Mouse (Mus musculus) lung, postnatal 0 days (tissue): ENCODE data around the gene Bhlhe41. TPM values are rescaled to one million over a fixed set of nuclear protein-coding genes. Genes with fewer than 3 reads are reported as not detected.

Source experiments
- ATAC-seq: fragments of 200-750 bp; cut with Nextera tagmentation; 2 replicates; pipeline ENCODE4 v1.8.0; 2017; ENCODE audit warnings: moderate library complexity
- DNase-seq: peaks from one replicate; pipeline ENCODE4 v3.0.0-alpha.2; 2016; ENCODE audit warnings: low spot score
- H3K27ac ChIP-seq: fragments of 300-500 bp; sonication (generic); 2 replicates; pipeline ENCODE4 v1.5.1; 2014; ENCODE audit warnings: antibody characterized with exemption, mild to moderate bottlenecking, low read length, mixed read lengths
- H3K27me3 ChIP-seq: fragments of 300-500 bp; sonication (generic); replicated peaks from 2 replicates; pipeline ENCODE4 v1.6.1; 2014; ENCODE audit warnings: low read length, mixed read lengths; ENCODE audit not compliant: insufficient read depth
- H3K36me3 ChIP-seq: fragments of 300-500 bp; sonication (generic); 2 replicates; pipeline ENCODE4 v1.6.1; 2014; ENCODE audit warnings: low read length, mixed read lengths; ENCODE audit not compliant: insufficient read depth
- H3K4me1 ChIP-seq: fragments of 300-500 bp; sonication (generic); 2 replicates; pipeline ENCODE4 v1.6.1; 2014; ENCODE audit warnings: antibody characterized with exemption, low read depth, low read length, mixed read lengths; ENCODE audit not compliant: insufficient read depth
- H3K4me2 ChIP-seq: fragments of 300-500 bp; sonication (generic); replicated peaks from 2 replicates; pipeline ENCODE4 v1.6.1; 2014; ENCODE audit warnings: low read depth, mild to moderate bottlenecking, low read length, moderate library complexity, mixed read lengths
- H3K4me3 ChIP-seq: fragments of 300-500 bp; sonication (generic); 2 replicates; pipeline ENCODE4 v1.5.1; 2014; ENCODE audit warnings: low read depth, low read length
- H3K9ac ChIP-seq: fragments of 300-500 bp; sonication (generic); replicated peaks from 2 replicates; pipeline ENCODE4 v1.6.1; 2014; ENCODE audit warnings: low read depth, mild to moderate bottlenecking
- H3K9me3 ChIP-seq: fragments of 300-500 bp; sonication (generic); 2 replicates; pipeline ENCODE4 v1.6.1; 2016; ENCODE audit warnings: low read length, mixed read lengths
- CTCF ChIP-seq: IDR thresholded peaks from 2 replicates; pipeline ENCODE4 v1.5.1; 2016; ENCODE audit warnings: antibody characterized with exemption, mild to moderate bottlenecking
- EP300 ChIP-seq: IDR thresholded peaks from 2 replicates; pipeline ENCODE4 v1.6.1; 2016; ENCODE audit warnings: antibody characterized with exemption, mild to moderate bottlenecking, control low read depth
- WGBS: fragments of 180-500 bp; shearing (Covaris S2); extraction: QIAGEN DNeasy Blood & Tissue Kit; methylation state at CpG from one replicate; pipeline ENCODE4 v1.1.7; 2014; 5-methylcytosine and 5-hydroxymethylcytosine counted together
- polyA plus RNA-seq: library from polyadenylated mRNA; unstranded; fragments of >200 nt; fragmentation: Nextera tagmentation; extraction: Ambion mirVana; gene quantifications from 2 replicates; pipeline ENCODE4 v1.2.1, GENCODE M21; 2015

Bhlhe41 gene
- polyA plus RNA-seq, 1 experiment from 2014 or later, result 3.1 TPM

GRCm38 (mm10) chr6:145850789-145851188 is 14.6 kb downstream of the Bhlhe41 start:
- TF ChIP-seq EP300 (no peak), CTCF (no peak)
- H3K4me1 ChIP-seq, result no peaks in the 10 kb centered on the region
- H3K4me3 ChIP-seq, result no peak overlapping the region
- peak; percentile 34 for ATAC-seq
- H3K4me2 ChIP-seq, result no peak overlapping the region
- H3K27me3 ChIP-seq, result no peaks in the 10 kb centered on the region
- peak; percentile 33 for DNase-seq
- H3K9ac ChIP-seq, result no peak overlapping the region
- H3K36me3 ChIP-seq, result no peaks in the 10 kb centered on the region
- 27% methylated on average over 2 of the region's 2 CpGs for whole genome bisulfite sequencing
- H3K27ac ChIP-seq, result no peak overlapping the region
- H3K9me3 ChIP-seq, result no peaks in the 10 kb centered on the region

GRCm38 (mm10) chr6:145847661-145848060 is 17.7 kb downstream of the Bhlhe41 start:
- WGBS, result 87% methylated on average over 8 of the region's 8 CpGs
- no peaks in the 10 kb centered on the region for H3K4me1 ChIP-seq
- H3K27ac ChIP-seq, result no peak overlapping the region
- DNase-seq, result no peak
- H3K4me2 ChIP-seq, result no peak overlapping the region
- no peak overlapping the region for H3K4me3 ChIP-seq
- no peaks in the 10 kb centered on the region for H3K27me3 ChIP-seq
- H3K9me3 ChIP-seq, result no peaks in the 10 kb centered on the region
- H3K9ac ChIP-seq, result no peak overlapping the region
- no peaks in the 10 kb centered on the region for H3K36me3 ChIP-seq
- no peak for TF ChIP-seq CTCF
- ATAC-seq, result no peak

GRCm38 (mm10) chr6:145846948-145847347 is 18.4 kb downstream of the Bhlhe41 start:
- no peak for DNase-seq
- Histone ChIP-seq H3K27me3 (no peaks in the 10 kb centered on the region), H3K4me1 (no peaks in the 10 kb centered on the region), H3K9me3 (no peaks in the 10 kb centered on the region), H3K4me2 (no peak overlapping the region), H3K27ac (no peak overlapping the region), H3K4me3 (no peak overlapping the region), H3K9ac (no peak overlapping the region), H3K36me3 (no peaks in the 10 kb centered on the region)
- 83% methylated on average over 6 of the region's 6 CpGs for WGBS
- ATAC-seq, result no peak
- TF ChIP-seq EP300 (no peak), CTCF (no peak)

GRCm38 (mm10) chr6:145846076-145846475 is 19.3 kb downstream of the Bhlhe41 start:
- no peak overlapping the region for H3K4me3 ChIP-seq
- no peaks in the 10 kb centered on the region for H3K27me3 ChIP-seq
- H3K27ac ChIP-seq, result no peak overlapping the region
- TF ChIP-seq CTCF (no peak), EP300 (no peak)
- H3K4me2 ChIP-seq, result no peak overlapping the region
- H3K4me1 ChIP-seq, result no peaks in the 10 kb centered on the region
- ATAC-seq (no peak), DNase-seq (no peak)
- H3K36me3 ChIP-seq, result no peaks in the 10 kb centered on the region
- H3K9ac ChIP-seq, result no peak overlapping the region
- 73% methylated on average over 1 of the region's 1 CpGs for WGBS
- H3K9me3 ChIP-seq, result no peaks in the 10 kb centered on the region

GRCm38 (mm10) chr6:145845611-145846010 is 19.7 kb downstream of the Bhlhe41 start:
- no peak overlapping the region for H3K27ac ChIP-seq
- TF ChIP-seq CTCF, result no peak
- no peak for TF ChIP-seq EP300

GRCm38 (mm10) chr6:145835359-145835758 is 30.0 kb downstream of the Bhlhe41 start:
- TF ChIP-seq CTCF (no peak), EP300 (no peak)
- Histone ChIP-seq H3K27ac (no peak overlapping the region), H3K4me1 (no peaks in the 10 kb centered on the region), H3K27me3 (no peaks in the 10 kb centered on the region), H3K4me2 (no peak overlapping the region), H3K9me3 (no peaks in the 10 kb centered on the region), H3K4me3 (no peak overlapping the region), H3K9ac (no peak overlapping the region), H3K36me3 (no peaks in the 10 kb centered on the region)
- WGBS, result 29% methylated on average over 6 of the region's 6 CpGs
- ATAC-seq, result no peak
- DNase-seq, result no peak

More at GRCm38 (mm10) chr6:145845611-145846010, 19.7 kb downstream of the Bhlhe41 start:
- Histone ChIP-seq H3K9ac (no peak overlapping the region), H3K9me3 (no peaks in the 10 kb centered on the region), H3K4me1 (no peaks in the 10 kb centered on the region), H3K4me2 (no peak overlapping the region), H3K36me3 (no peaks in the 10 kb centered on the region), H3K27me3 (no peaks in the 10 kb centered on the region), H3K4me3 (no peak overlapping the region)
- ATAC-seq (no peak), DNase-seq (no peak)
- WGBS, result 31% methylated on average over 5 of the region's 5 CpGs

- Histone ChIP-seq H3K4me1 (no peaks in the 10 kb centered on the region), H3K36me3 (no peaks in the 10 kb centered on the region), H3K4me2 (no peak overlapping the region), H3K27ac (no peak overlapping the region), H3K9me3 (no peaks in the 10 kb centered on the region), H3K9ac (no peak overlapping the region), H3K4me3 (no peak overlapping the region), H3K27me3 (no peaks in the 10 kb centered on the region)
- no peak for DNase-seq
- ATAC-seq, result no peak
- TF ChIP-seq CTCF (no peak), EP300 (no peak)
- WGBS, result 61% methylated on average over 8 of the region's 8 CpGs
These were observed 32.4 kb downstream of the Bhlhe41 start for GRCm38 (mm10) chr6:145832927-145833326.
